Mouse (Mus musculus): ENCODE data around the gene Rdm1.

Gene Rdm1

DNA sequence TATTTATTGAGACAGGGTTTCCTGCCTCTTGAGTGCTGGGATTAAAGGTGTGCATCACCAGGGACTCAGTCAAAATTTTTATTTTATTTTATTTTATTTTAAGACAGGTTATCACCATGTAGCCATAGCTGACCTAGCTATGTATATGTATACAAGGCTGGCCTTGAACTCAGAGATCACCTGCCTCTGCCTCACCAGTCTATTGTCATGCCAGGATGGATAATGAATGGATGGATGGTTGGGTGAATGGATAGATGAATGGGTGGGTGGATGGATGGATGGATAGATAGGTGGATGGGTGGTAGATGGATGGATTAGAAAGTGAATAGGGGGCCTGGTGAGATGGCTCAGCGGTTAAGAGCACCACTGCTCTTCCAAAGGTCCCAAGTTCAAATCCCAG lies 55.0 kb downstream of the Rdm1 start:
- no peak for DNase-seq

DNA sequence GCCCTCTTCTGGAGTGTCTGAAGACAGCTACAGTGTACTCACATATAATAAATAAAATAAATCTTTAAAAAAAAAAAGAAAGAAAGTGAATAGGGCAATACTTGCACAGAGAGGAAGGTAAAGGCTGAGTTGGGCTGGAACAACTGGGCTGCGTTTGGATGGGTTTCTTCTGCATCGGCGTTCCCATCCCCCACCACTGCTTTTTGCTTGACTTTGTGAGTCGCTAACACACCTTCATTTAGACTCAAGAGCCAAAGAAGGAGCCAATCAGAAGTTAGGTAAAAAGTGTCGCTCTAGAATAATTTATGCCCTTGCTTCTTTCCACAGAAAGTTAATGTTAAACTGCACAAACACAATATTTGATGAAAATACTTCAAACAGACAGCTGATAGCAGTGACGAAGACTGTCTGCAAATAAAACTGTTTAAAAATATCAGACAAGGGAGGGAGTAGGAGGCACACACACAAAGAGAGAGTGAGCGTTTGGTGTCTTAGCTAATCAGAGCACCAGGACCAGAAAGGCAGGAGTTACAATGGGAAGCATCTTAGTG lies 55.5 kb downstream of the Rdm1 start:
- DNase-seq: no peak
